Mouse (Mus musculus) lung, postnatal 0 days (tissue): ENCODE measurements at regions not wholly inside any gene's neighbourhood (a gene's known extent, or its start where the extent isn't known, plus 50 kb on each side); places are given as distances from the start of the nearest gene placed in this dataset.

Source experiments
- CTCF ChIP-seq: IDR thresholded peaks from 2 replicates; pipeline ENCODE4 v1.5.1; 2016; ENCODE audit warnings: antibody characterized with exemption, mild to moderate bottlenecking
- EP300 ChIP-seq: IDR thresholded peaks from 2 replicates; pipeline ENCODE4 v1.6.1; 2016; ENCODE audit warnings: antibody characterized with exemption, mild to moderate bottlenecking, control low read depth

GRCm38 (mm10) chr9:63877864-63878263 lies 120.1 kb upstream of the Smad3 start:
- no peak for TF ChIP-seq CTCF
- TF ChIP-seq EP300: no peak
